Mouse (Mus musculus): ENCODE results near the gene Pnpla8.

DNA sequence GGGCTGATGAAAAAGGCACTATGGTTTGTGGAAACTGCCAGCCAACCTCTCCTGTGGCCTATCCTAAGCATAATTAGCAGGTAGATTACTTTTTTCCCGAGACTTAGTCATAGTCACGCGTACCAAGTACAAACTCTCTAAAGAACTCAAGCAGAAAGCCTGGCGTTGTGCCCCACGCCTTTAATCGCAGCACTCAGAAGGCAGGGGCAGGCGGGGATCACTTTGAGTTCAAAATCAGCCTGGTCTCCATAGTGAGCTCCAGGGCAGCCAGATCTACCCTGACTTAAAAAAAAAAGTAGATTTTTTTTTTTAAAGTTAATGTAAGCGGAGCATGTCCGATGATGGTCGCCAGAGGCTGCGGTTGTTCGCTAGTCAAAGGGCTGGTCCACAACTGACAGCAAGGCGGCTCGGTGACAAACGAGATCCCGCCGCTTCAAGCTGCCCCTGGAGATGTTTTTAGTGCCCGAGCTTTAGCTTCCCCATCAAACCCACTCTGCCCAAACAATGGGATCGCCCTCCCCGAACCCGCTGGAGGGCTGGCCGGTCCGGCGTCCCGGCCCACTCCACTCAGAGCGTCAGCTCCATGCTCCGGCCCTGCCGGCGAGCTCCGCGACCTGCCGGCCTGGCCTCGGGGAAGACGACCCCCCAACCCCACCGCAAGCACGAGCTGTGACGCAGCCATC is 11.9 kb upstream of the Pnpla8 start:
- TF ChIP-seq CTCF (IDR thresholded peaks at IDR 0.05; ENCODE audit: control insufficient read depth, insufficient read depth, insufficient read length) (no peak), MYOG (IDR thresholded peaks at IDR 0.05; ENCODE audit: control insufficient read depth, extremely low read depth, insufficient read length) (no peak)
